Mouse (Mus musculus) lung, adult 2 months (tissue): ENCODE measurements around the gene Gbx1.

Experiments used
- CTCF ChIP-seq: fragments of 200-500 bp; IDR thresholded peaks from 2 replicates; pipeline ENCODE4 v1.5.1; 2011; ENCODE audit warnings: mild to moderate bottlenecking, low read length, control low read depth; ENCODE audit not compliant: insufficient read depth
- POLR2A ChIP-seq: fragments of 200-500 bp; IDR thresholded peaks from 2 replicates; pipeline ENCODE4 v1.6.1; 2011; ENCODE audit warnings: low read depth, mild to moderate bottlenecking, control low read depth, low read length, borderline replicate concordance; ENCODE audit errors: extremely low read depth

DNA sequence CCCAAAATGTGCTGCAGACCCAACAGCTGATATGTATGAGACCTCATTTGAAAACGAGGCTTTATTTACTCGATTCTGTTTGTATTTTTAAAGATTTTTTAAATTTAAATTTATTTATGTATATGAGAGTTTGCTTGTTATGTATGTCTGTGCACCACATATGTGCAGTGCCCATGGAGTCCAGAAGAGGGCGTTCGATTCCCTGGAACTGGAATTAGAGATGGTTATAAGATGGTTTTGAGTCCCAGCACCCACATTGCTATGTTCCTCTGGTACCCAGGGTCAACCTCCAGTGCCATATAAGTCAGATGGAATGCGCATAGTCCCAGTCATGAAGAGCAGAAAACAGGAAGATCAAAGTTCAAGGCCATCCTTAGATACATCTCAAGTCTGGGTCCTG lies 7.3 kb upstream of the Gbx1 start:
- TF ChIP-seq POLR2A (no peak), CTCF (no peak)
